Mouse (Mus musculus) 416B (cell line): ENCODE measurements around the gene Limk2.

Experiments used
- DNase-seq: peaks from one replicate; pipeline ENCODE4 v3.0.0; 2011; ENCODE audit warnings: low read depth

Gene Limk2

DNA sequence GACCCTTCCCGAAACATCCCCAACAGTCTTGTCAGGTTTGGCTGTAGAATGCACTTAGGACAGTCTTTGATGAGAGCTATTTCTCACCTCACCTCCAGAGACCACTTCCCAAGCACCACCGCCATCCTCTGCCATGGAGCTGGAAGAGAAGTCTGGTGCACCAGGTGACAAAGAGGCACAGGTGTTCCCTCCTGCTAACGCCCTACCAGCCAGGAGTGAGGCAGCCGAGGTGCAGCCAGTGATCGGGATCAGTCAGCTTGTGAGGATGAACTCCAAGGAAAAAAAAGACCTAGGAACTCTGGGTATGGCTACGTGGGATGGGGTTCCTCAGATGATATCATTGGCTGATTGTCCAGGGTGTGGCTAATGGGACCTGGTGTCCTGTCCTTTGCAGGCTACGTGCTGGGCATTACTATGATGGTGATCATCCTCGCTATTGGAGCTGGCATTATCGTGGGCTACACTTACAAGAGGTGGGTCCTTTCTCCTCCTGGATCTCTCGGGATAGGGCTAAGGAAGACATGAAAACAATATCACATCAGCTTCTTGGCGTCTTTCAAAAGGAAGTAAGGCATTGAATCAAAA lies 75.8 kb downstream of the Limk2 start:
- no peak for DNase-seq

DNA sequence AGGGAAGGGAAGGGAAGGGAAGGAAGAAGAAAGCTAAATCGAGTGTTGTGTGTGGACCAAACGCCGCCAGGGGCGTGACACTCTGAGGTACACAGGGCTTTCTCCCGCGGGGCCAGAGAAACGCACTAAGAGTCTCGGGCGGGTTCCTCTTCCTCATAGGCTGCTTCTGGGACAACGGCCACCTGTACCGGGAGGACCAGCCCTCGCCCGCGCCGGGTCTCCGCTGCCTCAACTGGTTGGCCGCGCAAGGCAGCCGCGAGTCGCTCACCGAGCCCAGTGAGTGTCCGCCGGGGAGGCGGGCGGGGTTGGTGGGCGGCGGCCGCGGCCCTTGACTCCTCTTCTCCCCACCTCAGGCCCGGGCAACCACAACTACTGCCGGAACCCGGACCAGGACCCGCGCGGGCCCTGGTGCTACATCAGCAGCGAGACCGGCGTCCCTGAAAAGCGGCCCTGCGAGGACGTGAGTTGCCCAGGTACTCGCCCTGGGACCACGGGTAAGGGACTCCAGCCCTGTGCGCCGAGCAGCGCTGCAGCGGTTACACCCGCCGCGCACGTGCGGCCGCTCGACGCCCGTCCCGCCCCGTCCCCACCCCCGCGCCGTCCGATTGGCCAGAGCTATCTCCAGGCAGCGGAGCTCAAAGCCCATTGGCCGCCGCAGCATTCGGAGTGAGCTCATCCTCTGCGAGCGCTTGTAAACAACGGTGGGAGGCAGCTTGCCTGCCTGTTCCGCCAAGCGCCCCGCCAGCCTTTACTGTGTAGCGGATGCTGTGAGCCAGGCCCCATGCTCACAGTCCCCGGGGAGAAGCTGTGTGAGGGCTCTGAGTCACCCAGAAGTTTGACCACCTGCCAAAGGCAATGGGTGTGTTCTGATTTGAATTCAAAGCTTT lies 77.0 kb downstream of the Limk2 start:
- DNase-seq: peak; percentile 96

DNA sequence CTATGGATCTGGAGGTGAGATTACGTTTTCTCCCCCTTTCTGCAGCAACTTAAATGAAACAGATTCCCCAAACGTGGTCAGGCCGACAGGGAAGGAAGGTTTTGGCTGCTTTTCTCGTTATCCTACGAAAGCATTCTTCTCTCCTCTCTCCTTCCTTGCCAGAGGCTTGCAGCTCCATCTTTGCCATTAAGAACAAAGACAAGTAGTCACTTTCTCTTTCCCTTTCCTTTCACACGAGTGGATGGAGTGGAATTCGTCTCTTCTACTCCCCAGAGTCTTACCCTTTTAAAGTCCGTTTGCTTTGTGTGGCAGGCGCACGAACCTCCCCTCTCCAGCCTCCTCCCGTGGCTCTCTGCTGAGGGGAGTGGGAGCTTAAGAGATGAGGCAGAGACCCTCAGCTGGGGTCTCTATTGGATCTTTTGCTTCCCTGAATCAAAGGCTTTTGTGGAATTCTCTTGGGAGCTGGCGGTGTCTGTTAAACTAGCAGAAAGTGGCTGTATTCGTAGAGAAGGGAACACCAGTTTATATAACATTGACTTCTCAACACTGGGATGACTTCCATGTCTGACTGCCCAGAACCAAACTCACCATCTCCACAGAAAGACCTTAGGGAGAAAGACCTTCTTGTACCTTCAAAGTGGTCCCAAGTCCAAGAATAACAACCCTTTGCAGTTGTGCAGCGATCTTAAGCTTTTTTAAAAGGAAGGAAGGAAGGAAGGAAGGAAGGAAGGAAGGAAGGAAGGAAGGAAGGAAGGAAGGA lies 77.8 kb downstream of the Limk2 start:
- no peak for DNase-seq

DNA sequence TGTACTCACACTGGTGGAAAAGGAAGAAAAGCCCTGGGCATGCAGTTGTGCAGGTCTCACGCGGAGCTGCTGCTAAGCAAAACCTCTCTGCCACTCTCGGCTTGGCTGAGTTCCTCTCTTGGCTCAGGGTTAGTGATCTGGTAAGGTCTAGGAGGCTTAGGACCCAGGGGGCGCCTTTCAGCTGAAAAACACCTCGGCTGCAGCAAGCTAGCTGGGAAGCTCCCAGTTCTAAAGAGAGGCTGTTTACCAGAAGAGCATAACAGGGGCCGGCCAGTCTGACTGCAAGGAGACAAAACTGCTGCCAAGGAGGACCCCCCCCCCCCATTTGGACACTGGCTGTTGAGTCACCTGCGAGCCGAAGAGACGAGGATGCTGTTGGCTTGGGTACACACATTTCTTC lies 78.4 kb downstream of the Limk2 start:
- peak; percentile 93 for DNase-seq

DNA sequence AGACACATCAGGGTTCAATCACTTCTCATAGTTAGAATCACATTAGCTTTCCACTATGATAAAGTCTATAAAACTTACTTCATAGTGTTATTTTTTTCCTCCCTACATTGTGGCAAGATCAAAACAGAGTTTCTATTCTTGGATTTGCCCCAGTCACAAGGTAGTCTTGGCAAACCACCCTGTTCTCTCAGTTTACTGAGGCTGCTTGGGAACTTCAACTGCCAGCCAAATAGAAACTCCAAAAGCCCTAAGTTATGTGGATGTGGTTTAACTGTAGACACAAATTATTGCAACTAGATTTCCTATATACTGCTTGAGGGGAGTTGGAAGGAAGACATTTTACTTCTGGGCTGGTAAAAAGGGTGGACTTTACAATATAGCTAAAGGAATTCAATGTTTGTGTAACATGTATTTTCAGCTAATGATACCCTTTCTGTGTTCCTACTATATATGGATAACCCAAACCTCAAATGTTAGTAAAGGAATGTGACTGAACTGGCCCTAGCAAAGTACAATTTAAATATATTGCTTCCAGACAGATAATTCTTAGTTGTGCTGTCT lies 79.0 kb downstream of the Limk2 start, which contains the start of gene Pik3ip1:
Gene Pik3ip1 (plus strand): TSS at position 511 of the 561 bp plus-strand sequence.
- peak; percentile 78 for DNase-seq

DNA sequence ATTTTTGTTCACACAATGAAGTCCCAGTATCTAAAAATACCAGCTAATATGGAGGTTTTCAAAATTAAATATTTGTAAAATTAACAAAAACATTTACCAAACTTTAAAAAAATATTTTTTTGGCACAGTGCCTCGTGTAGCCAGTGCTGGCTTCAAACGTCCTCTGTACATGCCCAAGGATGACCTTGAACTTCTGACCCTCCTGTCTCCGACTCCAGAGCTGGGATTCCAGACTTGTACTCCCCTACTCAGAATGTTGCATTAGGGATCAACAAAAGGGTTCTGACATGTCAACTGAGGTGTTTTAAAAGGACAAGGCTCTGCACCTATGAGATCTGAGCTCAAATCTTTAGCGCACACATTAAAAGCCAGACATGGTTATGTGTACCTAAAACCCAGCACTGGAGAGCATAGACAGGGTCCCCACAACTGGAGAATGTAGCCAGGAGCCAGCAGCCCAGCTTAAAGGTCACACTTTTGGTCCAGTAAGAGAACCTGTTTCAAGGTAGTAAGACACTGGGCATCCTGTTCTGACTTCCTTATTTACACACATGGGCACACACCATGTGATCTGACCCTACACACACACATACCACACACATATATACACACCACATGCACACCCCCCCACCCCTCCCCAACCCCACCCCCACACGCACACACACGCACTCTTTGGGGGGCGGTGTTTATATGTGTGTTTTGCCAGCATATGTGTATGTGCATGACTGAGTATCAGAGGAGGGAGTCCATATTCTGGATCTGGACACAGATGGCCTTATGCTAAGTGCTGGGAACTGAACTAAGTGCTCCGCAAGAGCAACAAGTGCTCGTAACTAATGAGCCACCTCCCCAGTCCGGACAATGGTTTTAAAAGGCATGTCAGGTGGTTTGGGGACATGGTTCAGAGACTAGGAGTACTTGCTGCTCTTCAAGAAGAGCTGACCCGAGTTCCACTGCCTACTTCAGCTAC lies 79.9 kb downstream of the Limk2 start:
- DNase-seq: peak; percentile 39

DNA sequence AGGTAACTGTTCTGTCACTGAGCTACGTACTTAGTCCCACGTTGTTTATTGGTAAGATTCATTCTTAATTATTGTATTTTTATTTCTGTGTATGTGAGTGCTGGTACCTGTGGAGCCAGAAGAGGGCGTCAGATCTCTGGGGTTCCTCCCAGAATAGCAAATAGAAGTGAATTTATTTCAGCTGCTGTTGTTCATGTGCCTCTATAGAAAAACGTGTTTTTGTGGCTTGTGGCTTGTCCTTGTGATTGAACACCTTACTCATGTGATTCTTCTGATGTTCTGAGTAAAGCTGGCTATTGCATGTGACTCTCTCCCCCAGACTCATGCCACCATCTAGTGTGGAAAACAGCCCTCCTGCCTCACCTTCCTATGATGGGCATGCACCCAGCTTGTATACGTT lies 80.7 kb downstream of the Limk2 start:
- DNase-seq: peak; percentile 70

DNA sequence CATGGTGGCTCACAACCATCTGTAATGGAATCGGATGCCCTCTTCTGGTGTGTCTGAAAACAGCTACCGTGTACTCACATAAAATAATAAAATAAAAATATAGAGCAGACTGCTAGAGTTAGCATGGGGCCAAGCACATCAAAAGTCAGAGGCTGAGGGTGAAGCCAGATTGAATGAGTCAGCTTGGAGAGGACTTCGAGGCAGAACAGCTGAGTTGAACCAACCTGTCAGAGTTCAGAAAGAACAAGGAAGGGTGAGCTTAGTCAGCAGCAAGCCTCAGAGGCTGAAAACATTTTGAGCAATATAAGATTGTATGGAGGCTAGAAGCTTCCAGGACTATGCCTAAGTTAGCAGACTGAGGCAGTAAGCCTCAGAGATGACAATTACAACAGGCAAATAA lies 90.7 kb downstream of the Limk2 start:
- DNase-seq: peak; percentile 54

DNA sequence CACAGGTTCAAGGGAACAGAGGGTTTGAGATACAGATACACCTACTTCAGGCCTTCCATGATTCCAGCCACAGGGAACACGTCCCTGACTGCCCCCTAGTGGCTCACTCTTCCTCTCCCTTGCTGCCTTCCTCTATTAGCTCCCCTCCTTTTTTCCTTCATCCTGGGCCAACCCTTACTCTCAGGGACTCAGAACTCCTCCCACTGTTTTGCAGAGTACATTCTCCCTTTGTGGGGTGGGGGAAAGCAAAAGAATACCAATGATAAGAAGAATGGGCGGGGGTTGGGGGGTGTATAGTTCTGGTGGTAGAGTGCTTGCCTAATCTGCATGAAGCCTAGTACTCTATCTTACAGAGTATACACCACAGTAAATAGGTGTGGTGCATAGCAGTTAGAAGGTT lies 94.8 kb downstream of the Limk2 start:
- DNase-seq: peak; percentile 69

DNA sequence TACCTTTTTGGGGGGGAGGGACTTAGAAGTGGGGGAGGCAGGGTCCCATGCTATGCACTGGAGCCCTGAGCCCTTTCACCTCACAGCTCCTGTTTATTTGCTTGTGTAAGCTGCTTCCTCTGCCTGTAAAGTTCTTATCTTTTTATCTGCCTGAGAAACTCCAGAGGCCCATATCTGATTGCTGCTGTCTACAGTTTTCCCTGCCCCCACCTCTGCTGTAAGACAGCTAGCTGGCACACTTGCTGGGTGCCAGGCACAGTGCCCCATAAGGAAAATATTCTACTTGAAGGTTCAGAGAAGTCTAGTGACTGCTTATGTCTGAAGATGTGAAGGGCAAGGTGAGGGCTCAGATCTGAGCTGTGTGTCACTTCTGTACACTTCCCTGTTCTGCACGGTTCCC lies 95.7 kb downstream of the Limk2 start:
- peak; percentile 65 for DNase-seq

DNA sequence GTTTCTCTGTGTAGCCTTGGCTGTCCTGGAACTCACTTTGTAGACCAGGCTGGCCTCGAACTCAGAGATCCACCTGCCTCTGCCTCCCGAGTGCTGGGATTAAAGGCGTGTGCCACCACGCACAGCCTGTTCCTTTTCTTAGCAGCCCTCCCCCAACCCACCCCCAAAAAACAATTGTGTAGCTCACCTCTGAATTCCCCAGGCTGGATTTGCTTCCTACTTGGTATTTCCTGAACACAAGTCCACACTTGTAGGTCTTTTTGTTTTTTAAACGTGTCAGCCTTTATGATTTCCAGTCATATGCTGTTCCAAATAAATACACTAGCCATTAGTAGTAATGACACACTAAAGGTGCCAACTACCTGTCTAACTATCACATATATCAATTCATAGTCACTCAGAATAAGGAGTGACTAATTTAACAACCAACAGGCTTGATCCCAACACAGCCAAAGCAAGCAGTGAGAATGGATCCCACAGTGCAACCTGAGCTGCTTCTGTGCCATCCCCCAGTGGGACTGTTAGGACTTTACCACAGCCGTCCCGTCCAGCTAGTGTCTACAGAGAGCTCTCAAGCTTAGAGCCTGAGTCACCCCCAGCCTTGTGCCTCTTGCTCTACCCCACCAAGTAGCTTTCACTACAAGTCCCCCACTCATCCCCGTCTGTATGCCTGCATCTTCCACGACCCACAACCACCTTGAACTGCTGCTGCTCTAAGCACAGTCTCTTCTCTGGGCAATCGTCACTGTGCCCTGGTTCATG lies 97.2 kb downstream of the Limk2 start:
- DNase-seq: peak; percentile 63

DNA sequence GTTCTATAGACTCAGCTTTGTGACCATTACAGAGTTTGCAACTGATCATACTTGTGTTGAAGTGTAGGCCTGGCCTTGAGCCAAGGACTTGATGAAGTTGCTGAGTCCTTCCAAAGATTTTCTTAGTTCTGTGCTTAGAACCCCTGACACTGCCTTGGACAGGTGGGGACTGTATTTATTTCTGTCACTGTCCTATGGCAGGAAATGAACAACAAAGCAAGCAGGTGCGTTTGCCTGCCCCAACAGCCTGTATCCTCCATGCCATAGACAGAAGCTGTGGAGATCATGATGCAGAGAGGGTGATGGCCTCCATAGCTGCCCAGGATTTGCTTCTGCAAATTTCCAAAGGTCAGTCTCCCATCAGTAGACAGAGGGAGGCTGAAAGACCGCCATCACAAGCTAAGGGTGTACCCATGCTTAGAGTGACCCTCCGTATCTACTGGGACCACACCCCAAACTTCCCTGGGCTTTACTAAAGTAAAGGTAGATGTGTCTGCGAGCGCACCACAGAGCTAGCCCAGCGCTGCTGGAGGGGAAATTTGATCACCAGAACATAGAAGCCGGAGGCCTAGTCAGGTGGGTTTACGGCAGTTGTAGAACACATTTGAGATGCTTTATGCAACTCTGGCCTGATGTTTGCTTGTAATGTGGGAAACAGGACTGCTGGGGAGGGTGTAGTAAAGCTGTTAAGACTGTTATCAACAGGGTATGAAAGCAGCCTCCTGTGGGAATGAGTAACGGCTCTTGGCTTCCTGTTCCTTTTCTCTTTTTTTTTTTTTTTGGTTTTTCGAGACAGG lies 98.0 kb downstream of the Limk2 start:
- DNase-seq: peak; percentile 90

DNA sequence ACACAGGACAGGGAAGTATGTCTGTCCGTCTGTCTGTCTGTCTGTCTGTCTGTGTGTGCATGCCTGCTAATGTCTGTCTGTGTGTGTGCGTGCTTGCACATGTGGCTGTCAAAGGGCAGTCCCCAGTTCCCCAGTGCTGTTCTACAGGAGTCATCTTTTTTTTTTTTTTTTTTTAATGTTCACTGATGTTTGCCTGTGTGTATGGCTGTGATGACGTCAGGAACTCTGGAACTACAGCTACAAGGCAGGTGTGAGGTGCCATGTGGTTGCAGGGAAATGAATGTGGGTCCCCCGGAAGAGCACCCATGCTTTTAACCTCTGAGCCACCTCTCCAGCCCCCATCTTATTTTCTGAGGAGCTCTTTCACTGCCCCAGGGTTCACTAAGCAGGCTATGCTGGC lies 99.1 kb downstream of the Limk2 start:
- DNase-seq: no peak

DNA sequence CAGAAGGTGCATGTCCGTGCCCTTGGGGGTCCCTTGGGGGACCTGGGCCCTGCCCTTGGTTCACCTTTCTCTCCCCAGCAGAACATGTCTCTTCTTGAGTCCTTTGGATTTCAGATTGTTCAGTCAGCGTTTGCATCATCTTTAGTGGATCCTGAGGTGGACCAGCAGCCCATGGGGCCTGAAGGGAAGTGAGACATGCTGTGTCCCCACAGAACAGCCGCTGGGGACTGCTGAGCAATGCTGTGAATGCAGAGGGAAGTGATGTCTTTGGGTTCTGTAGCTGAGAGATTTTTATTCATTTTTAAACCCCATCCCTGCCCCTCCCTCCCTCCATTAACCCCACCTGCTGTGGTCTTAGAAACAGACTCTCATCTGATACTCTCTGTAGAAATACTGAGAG lies 101.1 kb downstream of the Limk2 start:
- DNase-seq: peak; percentile 35

DNA sequence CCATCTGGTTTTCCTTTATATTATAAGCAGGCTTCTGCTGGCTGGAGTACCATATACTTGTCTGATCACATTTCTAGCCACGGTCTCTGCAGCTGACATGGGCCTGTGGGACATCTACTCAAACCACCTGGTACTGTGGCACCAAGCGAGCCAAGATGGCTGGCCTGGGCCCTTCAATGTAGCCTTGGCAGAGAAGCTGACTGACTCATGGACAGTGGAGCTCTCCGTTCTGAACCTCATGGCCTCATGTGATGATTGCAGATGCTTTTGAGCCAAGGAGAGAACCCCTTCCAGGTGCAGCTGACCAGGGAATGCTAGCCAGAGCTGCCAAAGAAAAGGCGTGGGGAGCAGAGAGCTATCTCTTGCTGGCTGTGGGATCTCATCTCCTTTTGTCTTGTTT lies 103.2 kb downstream of the Limk2 start:
- no peak for DNase-seq

DNA sequence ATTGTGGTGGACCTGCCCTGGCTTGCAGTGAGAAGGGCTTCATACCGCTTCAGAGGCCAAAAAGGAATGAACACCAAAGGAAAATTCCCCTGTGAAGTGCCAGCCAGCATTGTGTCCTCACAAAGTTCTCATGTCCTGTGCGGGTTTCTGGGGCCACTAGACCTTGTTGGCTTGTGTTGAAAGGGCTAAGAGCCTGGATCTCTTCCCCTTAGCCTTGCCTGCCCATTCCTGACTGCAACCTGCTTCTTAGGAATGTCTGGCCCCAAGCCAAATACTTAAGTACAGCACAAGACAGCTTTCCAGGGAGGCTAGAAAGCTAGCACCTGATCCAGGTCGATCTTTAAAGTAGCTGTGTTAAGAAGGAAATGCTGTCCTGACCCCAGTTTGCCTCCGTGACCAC lies 106.2 kb downstream of the Limk2 start:
- DNase-seq: no peak

DNA sequence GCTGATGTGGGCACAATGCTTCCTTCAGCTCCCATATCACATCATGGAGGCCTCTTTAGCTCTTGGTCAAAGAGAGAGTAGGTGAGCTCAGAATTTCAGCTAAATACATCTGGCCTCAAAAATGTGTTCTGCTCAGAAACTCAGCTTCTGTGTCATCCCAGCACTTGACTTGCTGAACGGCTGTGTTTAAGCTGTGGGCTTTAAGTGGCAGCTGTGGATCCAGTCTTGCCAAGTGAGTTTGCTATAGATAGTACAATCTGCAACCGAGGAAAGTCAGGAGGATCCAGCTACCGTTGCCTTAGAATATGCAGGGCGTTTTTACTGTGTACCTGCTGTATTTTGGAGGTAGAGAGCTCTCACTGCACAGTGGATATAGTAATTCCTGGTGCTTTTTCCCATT lies 106.6 kb downstream of the Limk2 start:
- no peak for DNase-seq

DNA sequence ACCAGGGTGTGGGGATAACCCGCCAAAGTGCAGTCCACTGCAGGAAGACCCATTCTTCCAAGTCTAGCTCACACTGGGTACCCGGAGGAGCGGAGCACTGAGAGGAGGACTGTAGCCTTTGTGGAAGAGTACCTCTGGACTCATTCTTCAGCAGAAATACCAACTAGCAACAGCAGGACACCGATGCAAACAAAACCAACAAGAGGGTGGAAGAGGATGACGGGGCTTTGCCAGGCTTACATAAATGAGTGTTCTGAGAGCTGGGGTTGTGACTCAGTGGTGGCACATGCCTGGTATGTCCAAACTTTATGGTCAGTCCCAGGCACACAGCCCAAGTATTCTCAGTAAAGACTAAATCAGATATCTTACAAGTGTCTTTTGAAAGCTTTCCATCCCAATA lies 107.9 kb downstream of the Limk2 start:
- no peak for DNase-seq

DNA sequence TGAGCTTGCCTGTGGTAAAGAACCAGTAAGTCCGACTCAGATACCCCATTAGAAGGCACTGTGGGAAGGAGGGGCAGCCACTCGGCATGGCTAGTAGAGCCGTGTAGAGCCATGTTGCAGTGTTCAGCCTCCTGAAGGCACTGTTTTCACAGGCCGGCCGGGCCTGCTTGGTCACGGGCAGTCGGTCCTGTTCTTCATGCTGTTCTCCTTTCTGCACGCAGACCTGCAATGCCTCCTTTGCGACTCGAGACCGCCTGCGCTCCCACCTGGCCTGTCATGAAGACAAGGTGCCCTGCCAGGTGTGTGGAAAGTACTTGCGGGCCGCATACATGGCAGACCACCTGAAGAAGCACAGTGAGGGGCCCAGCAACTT lies 110.2 kb downstream of the Limk2 start:
- DNase-seq: no peak
